Mouse (Mus musculus) hindbrain, embryonic 14.5 days (tissue): ENCODE measurements around the gene Parp9. TPM values are rescaled to one million over a fixed set of nuclear protein-coding genes. Genes with fewer than 3 reads are reported as not detected.

Source experiments
- ATAC-seq: fragments of 200-750 bp; cut with Nextera tagmentation; 2 replicates; pipeline ENCODE4 v1.8.0; 2017; ENCODE audit warnings: moderate number of reproducible peaks, mild to moderate bottlenecking, moderate TSS enrichment, moderate library complexity; ENCODE audit not compliant: low FRiP score
- DNase-seq: peaks from one replicate; pipeline ENCODE4 v3.0.0-alpha.2; 2015; ENCODE audit warnings: low spot score
- H3K27ac ChIP-seq: fragments of 300-500 bp; sonication (generic); 2 replicates; pipeline ENCODE4 v1.5.1; 2014; ENCODE audit warnings: mild to moderate bottlenecking, moderate library complexity
- H3K27me3 ChIP-seq: fragments of 300-500 bp; sonication (generic); 2 replicates; pipeline ENCODE4 v1.6.1; 2014; ENCODE audit warnings: mild to moderate bottlenecking, low read length, mixed read lengths; ENCODE audit not compliant: control insufficient read depth, insufficient read depth
- H3K36me3 ChIP-seq: fragments of 300-500 bp; sonication (generic); replicated peaks from 2 replicates; pipeline ENCODE4 v1.6.1; 2014; ENCODE audit not compliant: control insufficient read depth, insufficient read depth
- H3K4me1 ChIP-seq: fragments of 300-500 bp; sonication (generic); replicated peaks from 2 replicates; pipeline ENCODE4 v1.6.1; 2014; ENCODE audit warnings: antibody characterized with exemption, low read length, mixed read lengths; ENCODE audit not compliant: control insufficient read depth, insufficient read depth
- H3K4me2 ChIP-seq: fragments of 300-500 bp; sonication (generic); replicated peaks from 2 replicates; pipeline ENCODE4 v1.6.1; 2014; ENCODE audit warnings: mild to moderate bottlenecking, moderate library complexity
- H3K4me3 ChIP-seq: fragments of 300-500 bp; sonication (generic); replicated peaks from 2 replicates; pipeline ENCODE4 v1.5.1; 2014; ENCODE audit warnings: mild to moderate bottlenecking, low read length
- H3K9ac ChIP-seq: fragments of 300-500 bp; sonication (generic); 2 replicates; pipeline ENCODE4 v1.6.1; 2014
- H3K9me3 ChIP-seq: fragments of 300-500 bp; sonication (generic); 2 replicates; pipeline ENCODE4 v1.6.1; 2016; ENCODE audit warnings: low read length; ENCODE audit not compliant: control insufficient read depth
- WGBS: fragments of 180-500 bp; shearing (Covaris S2); extraction: QIAGEN DNeasy Blood & Tissue Kit; methylation state at CpG from one replicate; pipeline ENCODE4 v1.1.7; 2014; 5-methylcytosine and 5-hydroxymethylcytosine counted together
- polyA plus RNA-seq: library from polyadenylated mRNA; unstranded; fragments of >200 nt; fragmentation: Nextera tagmentation; extraction: Ambion mirVana; gene quantifications from 2 replicates; pipeline ENCODE4 v1.2.1, GENCODE M21; 2014

The Parp9 gene
- polyA plus RNA-seq, 1 experiment from 2014 or later = 2.2 TPM

DNA sequence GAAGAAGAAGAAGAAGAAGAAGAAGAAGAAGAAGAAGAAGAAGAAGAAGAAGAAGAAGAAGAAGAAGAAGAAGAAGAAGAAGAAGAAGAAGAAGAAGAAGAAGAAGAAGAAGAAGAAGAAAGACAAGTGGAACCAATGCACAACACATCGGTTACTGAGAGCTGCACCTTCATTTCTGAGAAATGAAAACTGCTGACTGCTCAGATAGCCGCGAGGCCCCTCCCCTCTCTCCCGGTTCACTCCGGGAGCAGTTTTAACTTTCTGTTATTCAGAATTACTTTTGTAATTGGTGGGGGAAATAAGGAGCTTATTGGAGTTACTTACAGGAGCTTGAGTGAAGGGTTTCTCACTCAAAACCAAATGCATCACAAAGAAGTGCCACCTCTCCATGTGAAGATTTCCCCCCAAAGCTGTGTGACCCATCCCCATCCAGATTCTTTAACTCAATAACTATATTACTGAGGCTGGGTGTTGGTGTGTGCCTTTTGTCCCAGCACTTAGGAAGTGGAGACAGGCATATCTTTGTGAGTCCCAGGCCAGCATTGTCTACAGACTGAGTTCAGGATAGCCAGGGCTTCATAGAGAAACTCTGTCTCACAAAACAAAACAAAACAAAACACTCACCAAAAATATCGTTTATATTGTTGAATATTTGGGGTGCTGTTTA is 32.3 kb upstream of the Parp9 start:
- H3K4me3 ChIP-seq = no peak overlapping the region
- no peaks in the 10 kb centered on the region for H3K27me3 ChIP-seq
- DNase-seq (no peak), ATAC-seq (no peak)
- H3K4me1 ChIP-seq = no peaks in the 10 kb centered on the region
- no peaks in the 10 kb centered on the region for H3K9me3 ChIP-seq
- no peak overlapping the region for H3K9ac ChIP-seq
- no peak overlapping the region for H3K4me2 ChIP-seq
- no peak overlapping the region for H3K27ac ChIP-seq
- 83% methylated on average over 6 of the region's 6 CpGs for WGBS
- no peaks in the 10 kb centered on the region for H3K36me3 ChIP-seq

DNA sequence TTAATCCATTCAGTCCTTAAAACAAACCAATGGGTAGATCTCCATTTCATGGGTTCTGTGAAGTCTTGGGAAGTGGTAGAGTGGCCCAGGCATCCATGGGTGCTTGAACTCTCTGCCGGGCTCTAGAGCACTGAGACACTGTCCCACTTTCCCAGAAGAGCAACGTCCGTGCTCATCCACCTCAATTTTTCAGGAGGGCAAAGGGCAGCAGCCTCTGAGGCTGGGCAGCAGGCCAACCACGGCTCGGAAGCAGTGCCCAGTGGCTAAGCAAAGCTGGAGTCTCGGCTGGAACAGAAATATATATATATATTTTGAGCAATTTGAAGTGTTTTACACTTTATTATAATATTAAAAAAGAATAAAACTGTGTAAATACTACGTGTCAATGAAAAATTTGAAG is 31.4 kb upstream of the Parp9 start:
- Histone ChIP-seq H3K4me3 (no peak overlapping the region), H3K9me3 (no peaks in the 10 kb centered on the region), H3K36me3 (no peaks in the 10 kb centered on the region), H3K4me2 (no peak overlapping the region), H3K4me1 (no peaks in the 10 kb centered on the region), H3K27ac (no peak overlapping the region), H3K9ac (no peak overlapping the region), H3K27me3 (no peaks in the 10 kb centered on the region)
- 76% methylated on average over 7 of the region's 7 CpGs for WGBS
- ATAC-seq (no peak), DNase-seq (no peak)

DNA sequence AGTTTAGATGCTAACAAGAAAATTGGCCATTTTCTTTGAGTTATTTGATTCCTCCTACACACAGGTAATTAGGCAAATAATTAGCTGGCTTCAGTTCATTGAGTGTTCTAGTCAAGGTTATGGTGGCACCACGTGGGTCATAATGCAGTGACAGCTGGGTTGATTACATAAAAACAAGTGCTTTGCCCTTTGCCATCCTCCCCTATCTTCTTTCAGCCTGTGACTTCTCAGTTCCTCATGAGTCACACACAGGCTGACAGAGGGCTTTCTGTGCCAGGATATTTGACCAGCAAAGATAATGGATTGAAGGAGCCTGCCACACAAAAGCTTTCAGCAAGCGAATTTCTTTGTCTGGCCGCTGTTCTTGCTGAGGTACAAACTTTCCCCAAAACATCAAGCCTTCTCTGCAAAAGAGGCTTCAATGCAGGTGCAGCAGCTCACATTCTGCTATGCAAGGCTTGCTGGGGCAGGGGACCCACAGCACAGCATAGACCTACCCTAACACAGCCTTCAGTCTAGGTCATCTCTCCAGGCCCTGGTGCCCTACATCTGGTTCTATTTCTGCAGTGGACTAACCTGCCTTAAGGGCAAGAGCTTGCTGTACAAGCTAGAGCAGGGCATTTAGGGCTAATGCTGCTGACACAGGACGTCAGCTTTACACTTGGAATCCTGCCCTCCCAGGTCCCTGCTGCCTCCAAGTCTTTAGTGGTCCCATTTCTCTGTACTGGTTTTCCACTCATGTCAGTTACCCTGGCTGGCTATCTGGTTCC is 30.7 kb upstream of the Parp9 start:
- H3K9me3 ChIP-seq = no peaks in the 10 kb centered on the region
- 51% methylated on average over 4 of the region's 4 CpGs for WGBS
- no peak overlapping the region for H3K27ac ChIP-seq
- no peaks in the 10 kb centered on the region for H3K27me3 ChIP-seq
- no peak for DNase-seq
- no peak overlapping the region for H3K9ac ChIP-seq
- H3K4me2 ChIP-seq = no peak overlapping the region
- ATAC-seq = no peak
- no peaks in the 10 kb centered on the region for H3K36me3 ChIP-seq
- H3K4me3 ChIP-seq = no peak overlapping the region
- no peaks in the 10 kb centered on the region for H3K4me1 ChIP-seq

DNA sequence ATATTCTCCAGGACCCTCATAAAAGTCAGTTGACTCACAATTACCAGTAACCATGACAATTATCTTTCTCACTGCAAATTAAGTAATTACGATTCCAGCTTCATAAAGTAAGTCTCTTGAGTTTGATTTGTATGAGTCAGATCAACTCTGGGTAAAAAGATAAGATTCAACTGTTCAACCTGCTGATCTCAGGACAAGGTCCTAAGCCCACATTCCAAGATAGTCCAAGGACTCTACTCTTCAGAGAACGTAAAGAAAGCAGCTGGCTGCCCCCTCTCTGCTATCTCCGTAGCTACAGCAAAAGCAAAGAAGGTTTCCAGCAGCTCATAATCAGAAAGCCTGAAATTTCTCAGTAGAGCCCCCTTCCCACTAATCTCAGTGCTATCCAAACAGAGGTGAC is 26.8 kb upstream of the Parp9 start:
- H3K9ac ChIP-seq = no peak overlapping the region
- no peak overlapping the region for H3K4me2 ChIP-seq
- H3K9me3 ChIP-seq = no peaks in the 10 kb centered on the region
- no peaks in the 10 kb centered on the region for H3K27me3 ChIP-seq
- H3K4me3 ChIP-seq = no peak overlapping the region
- no peaks in the 10 kb centered on the region for H3K36me3 ChIP-seq
- no peaks in the 10 kb centered on the region for H3K4me1 ChIP-seq
- no peak overlapping the region for H3K27ac ChIP-seq
- no peak for ATAC-seq
- 79% methylated on average over 3 of the region's 3 CpGs for WGBS
- no peak for DNase-seq

DNA sequence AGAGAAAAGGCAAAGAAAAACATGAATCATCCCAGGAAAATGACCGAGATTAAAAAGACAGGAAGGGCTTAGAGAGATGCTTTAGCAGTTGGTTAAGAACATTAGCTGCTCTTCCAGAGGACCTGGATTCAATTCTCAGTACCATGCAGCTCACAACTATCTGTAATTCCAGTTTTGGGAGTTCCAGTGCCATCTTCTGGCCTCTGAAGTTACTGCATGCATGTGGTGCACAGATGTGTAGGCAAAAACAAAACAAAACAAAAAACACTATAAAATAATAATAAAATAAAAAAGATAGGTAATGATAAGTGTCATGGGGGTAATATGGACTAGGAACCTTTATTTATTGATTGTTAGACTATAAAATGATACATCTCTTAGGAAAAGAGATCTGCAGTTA is 24.7 kb upstream of the Parp9 start:
- DNase-seq (no peak), ATAC-seq (no peak)
- H3K36me3 ChIP-seq = no peaks in the 10 kb centered on the region
- H3K9me3 ChIP-seq = no peaks in the 10 kb centered on the region
- no peaks in the 10 kb centered on the region for H3K27me3 ChIP-seq
- no peaks in the 10 kb centered on the region for H3K4me1 ChIP-seq
- no peak overlapping the region for H3K27ac ChIP-seq
- no peak overlapping the region for H3K9ac ChIP-seq
- no peak overlapping the region for H3K4me3 ChIP-seq
- 79% methylated on average over 1 of the region's 1 CpGs for WGBS
- H3K4me2 ChIP-seq = no peak overlapping the region

DNA sequence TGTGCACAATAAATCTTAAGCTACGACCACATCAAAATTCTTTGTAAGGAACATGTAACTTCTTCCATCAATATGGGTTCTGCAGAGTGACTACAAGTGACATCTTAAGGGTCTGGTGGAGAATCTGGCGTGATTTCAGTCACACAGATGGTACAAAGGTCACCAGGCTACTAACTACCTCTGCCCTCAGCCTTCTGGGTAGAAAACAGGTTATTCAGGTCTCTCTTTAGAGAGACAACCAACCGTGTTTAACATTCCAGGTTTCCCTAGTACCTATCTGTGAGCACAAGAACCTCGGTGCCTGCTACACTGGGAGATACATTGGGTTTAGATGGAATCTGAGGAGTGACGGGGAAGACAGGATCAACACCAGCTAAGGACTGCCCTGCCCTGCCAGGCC is 24.0 kb upstream of the Parp9 start:
- ATAC-seq (no peak), DNase-seq (no peak)
- no peaks in the 10 kb centered on the region for H3K27me3 ChIP-seq
- H3K4me1 ChIP-seq = no peaks in the 10 kb centered on the region
- no peak overlapping the region for H3K9ac ChIP-seq
- WGBS = 68% methylated on average over 5 of the region's 5 CpGs
- no peak overlapping the region for H3K27ac ChIP-seq
- no peak overlapping the region for H3K4me2 ChIP-seq
- H3K4me3 ChIP-seq = no peak overlapping the region
- H3K9me3 ChIP-seq = no peaks in the 10 kb centered on the region
- H3K36me3 ChIP-seq = no peaks in the 10 kb centered on the region

DNA sequence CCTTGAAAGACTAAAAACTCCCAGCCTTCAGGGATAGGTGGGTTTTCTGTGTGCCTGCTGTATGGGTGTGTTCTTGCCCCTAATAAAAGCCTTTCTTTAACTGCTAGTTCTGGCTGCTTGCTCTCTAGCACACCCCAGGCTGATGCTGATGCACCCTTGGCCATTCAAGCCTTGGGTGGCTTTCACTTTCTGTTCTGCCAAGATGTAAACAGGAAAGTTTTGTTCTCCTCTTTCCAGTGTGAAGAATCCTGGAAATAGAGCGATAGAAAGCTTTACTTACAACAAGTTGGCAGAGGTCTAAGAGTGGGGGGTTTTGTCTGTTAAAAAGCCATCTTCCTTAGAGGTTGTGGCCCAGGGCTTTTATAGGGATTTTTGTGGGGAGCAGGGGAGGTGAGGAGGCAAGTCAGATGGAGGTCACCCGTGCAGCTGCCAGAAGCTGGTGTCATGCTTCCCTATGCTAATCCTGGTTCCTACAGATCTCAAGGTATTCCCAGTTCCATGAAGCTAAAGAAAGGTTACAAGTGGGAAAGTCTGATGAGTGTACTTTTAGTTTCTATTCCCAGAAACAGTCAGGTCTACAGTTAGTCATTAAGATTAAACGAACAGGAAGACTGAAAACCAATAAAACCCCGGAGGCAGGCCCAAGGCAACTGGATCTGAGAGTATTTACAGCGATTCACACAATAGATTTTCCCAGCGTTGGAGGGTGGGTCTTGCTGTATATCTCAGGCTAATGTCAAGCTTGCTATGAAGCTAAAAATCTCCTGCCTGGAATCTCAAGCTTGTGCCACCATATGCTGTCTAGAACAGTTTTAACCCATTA is 19.3 kb upstream of the Parp9 start:
- Histone ChIP-seq H3K4me3 (no peak overlapping the region), H3K9me3 (no peaks in the 10 kb centered on the region), H3K4me1 (no peaks in the 10 kb centered on the region), H3K4me2 (no peak overlapping the region), H3K9ac (no peak overlapping the region), H3K27ac (no peak overlapping the region), H3K27me3 (no peaks in the 10 kb centered on the region), H3K36me3 (no peaks in the 10 kb centered on the region)
- no peak for ATAC-seq
- 87% methylated on average over 6 of the region's 6 CpGs for WGBS
- no peak for DNase-seq

DNA sequence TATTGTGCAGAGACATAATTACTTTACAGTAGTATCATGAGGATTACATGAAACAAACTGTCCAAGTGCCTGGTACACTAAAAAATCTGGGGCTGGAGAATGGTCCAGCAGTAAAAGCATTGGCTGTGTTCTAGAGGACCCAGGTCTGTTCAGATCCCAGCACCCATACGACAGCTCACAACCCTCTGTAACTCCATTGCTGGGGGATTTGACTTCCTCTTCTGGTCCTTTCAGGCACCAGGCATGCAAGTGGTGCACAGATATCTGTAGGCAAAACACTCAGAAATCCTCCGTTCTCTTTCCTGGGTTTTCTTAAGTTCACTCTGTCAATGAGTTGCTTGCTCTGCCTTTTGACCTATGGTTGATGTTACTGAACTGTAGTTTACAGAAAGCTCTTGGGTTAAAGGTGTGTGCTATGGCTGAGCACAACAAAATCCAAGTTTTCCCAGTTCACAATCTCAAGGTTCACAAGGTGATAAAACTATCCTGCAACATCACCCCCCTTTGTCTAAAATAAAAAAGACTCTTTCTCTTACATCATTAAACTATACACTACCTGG is 16.5 kb upstream of the Parp9 start:
- H3K36me3 ChIP-seq = no peaks in the 10 kb centered on the region
- H3K27me3 ChIP-seq = no peaks in the 10 kb centered on the region
- H3K4me3 ChIP-seq = no peak overlapping the region
- H3K9me3 ChIP-seq = no peaks in the 10 kb centered on the region
- no peak overlapping the region for H3K4me2 ChIP-seq
- 89% methylated on average over 2 of the region's 2 CpGs for WGBS
- no peaks in the 10 kb centered on the region for H3K4me1 ChIP-seq
- H3K9ac ChIP-seq = no peak overlapping the region
- H3K27ac ChIP-seq = no peak overlapping the region
- ATAC-seq (no peak), DNase-seq (no peak)

DNA sequence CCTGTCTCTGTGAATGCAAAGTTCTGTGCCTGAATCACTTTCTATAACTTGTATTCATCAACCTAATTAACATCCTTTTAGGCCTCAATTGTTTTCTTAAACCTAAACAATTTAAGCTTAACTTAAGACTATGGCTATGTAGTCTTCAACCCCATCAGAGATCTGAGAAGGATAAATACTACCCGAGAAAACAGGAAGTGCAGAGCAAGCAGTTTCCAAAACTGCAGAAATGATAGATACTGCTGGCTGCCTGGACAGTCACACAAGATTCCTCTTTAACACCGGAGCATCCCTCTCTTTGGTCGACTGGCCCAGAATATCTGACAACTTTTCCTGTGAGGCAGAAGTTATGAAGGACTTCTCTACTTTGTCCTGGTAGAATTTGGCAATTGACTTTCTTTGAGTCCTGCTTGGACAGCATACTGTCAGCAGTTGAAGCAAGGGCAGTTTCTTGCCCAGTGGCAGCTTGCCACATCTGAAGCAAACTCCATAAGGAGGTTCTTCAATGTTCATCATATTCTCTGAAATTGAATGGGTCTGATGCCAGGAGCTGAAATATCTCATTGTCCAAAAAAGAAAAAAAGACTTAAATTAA is 15.9 kb upstream of the Parp9 start:
- no peak for ATAC-seq
- Histone ChIP-seq H3K9ac (no peak overlapping the region), H3K4me3 (no peak overlapping the region), H3K9me3 (no peaks in the 10 kb centered on the region), H3K4me1 (no peaks in the 10 kb centered on the region), H3K27me3 (no peaks in the 10 kb centered on the region), H3K27ac (no peak overlapping the region), H3K36me3 (no peaks in the 10 kb centered on the region), H3K4me2 (no peak overlapping the region)
- WGBS = 84% methylated on average over 3 of the region's 3 CpGs
- DNase-seq = no peak
